Mouse (Mus musculus): ENCODE measurements around the gene Tlr9. TPM values are rescaled to one million over a fixed set of nuclear protein-coding genes. Genes with fewer than 3 reads are reported as not detected.

The Tlr9 gene
- total RNA-seq, 2 experiments from 2014 or later = 1.0 to 1.2 TPM

DNA sequence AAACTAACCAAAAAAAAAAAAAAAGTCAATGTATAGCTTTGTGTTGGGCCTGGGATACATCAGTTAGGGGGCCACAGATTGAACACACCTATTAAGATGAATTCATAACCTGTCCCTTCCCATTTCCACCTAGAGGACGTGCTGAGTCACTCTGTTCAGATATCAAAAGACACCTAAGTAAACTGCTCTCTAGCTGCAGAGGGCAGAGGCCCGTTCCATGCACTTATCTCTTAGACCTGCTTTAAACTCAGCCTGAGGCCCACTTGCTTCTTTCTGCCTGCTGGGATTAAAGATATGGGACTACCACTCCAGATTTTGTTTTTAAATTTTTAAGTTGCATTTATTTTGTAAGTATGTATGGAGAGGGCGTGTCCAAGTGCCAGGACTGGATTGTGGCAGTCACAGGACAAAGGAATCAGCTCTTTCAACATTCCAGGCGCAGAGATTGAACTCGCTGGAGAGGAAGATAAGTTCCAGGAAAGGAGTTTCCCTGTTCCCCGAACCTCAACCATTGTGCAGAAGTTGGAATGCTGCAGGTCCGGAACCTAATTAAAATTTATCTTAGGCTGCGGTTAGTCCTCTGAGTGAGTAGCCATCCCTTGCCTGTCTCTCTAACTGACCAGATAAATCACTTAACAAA lies 5.5 kb downstream of the Tlr9 start:
- no peak for DNase-seq (ENCODE audit: low spot score in 2 of 2)
- intact Hi-C loops (cut with DNase I) = no loop called here

DNA sequence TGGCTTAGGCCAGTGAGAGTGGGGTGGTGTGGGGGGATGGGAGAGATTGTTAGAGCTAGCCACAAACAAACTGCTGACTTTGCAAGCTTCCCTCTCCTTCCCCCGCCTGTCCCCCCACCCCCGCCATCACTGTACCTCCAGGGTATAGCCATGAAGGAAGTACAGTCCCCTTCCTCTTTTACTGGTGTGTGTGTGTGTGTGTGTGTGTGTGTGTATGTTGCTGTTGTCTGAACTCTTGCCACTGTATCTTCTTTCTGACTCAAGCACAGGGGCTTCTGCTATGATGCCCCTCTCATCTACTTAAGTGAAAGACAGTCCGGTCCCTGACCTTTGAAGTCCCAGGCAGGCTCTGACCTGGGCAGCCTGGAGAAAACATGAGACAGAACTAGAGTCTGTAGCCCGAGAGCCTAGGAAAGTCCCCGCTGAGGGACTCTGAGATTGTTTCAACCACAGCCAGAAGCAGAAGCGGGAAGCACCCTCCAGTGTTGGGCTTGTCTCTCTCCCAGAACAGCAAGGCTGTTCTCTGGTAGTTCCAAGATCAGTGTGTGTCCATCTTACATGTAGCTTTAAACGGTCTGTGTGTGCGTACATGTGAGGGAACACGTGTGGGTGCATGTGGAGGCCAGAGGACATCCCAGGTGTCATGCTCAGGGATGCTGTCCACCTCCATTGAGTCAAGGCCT lies 7.8 kb downstream of the Tlr9 start:
- intact Hi-C loops (cut with DNase I) = no loop called here
- no peak for DNase-seq (ENCODE audit: low spot score in 2 of 2)

DNA sequence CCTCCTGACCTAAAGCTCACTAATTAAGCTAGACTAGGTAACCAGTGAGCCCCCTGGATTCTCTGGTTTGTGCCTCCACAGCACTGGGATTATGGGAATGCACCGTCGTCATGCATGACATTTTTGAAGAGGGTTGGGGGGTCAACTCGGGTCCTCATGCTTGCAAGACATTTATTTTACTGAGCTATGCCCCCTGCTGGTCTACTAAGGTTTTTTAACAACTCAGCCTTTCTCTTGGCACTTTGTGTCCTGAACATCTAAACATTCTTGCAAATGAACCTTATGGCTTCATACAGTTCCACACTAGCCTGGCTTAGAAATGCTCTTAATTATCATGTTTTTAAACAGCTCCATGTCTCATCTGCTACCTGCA lies 8.3 kb downstream of the Tlr9 start:
- intact Hi-C loops (cut with DNase I) = no loop called here
- peak in 1 of 2 experiments; percentile 72 for DNase-seq (ENCODE audit: low spot score in 2 of 2)

DNA sequence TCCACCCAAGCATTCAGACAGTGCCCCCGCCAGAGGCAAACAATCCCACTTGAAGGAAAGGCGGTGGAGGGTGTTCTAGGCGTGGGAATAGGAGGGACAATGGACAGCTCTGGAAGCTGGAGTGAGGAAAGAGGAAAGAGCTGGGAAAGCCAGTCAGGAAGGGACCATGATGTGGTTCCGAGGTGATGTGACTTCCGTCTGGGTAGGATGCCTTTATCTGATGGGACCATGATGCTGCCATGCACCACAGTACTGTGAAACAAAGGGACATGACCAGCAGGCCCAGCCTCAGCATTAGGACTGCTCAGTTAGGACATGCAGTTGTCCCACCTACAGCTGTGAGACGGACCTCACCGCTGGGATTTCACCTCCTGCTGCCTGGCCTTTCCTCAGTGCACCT lies 8.8 kb downstream of the Tlr9 start:
- intact Hi-C loops (cut with DNase I) = no loop called here
- no peak for DNase-seq (ENCODE audit: low spot score in 2 of 2)

DNA sequence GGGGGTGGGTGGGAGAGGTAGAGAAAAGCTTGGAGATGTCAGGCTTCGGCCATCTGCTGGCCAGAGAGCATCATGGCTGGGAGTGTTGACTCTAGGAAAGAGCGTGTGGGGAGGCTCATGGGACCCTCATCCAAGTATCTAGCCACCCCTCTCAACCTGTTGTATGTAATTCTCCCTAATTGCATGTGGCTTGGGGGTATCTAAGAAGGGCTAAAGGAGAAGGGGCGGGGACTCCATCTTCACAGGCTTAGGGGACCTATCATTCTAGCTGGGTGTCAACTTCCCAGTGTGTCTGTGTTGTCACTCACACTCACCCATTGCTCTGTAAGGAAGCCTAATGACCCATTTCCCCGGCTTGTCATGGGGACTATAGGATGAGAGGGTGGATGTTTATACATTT lies 9.4 kb downstream of the Tlr9 start:
- no peak for DNase-seq (ENCODE audit: low spot score in 2 of 2)
- intact Hi-C loops (cut with DNase I) = no loop called here

DNA sequence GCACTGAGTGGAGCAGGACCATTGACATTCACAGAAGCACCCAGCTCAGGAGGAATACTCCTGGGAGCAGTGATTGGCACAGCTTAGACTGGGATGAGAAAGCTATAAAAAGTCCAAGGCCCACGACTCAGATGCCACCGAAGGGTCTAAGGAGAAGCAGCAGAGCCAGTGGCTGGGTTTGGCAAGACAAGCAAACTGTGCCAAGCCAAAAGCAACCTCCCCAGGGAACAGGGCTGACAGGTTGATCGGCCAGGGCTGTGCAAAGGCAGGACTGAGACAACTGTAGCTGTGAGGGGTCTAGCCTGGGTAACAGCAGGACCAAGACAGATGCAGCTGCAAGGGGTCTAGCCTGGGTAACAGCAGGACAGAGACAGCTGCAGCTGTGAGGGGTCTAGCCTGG lies 10.6 kb downstream of the Tlr9 start:
- intact Hi-C loops (cut with DNase I) = no loop called here

DNA sequence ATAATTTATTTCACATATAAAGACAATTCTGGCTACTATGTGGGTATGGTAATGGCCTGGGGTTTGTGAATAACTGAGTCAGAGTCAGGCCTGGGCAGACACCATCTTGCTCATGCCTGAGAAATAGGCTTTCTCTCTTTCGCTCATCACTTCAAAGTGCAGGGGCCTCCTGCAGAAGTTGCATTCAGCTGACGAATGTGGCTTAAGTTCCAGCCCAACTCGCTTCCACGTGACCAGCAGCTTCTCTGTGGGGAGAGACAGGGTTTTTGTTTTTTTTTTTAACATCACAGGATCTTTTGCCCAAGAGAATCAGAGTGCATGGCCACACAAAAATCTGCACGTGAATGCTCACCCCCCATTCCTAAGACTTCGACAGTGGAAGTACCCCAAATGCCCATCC lies 11.6 kb downstream of the Tlr9 start:
- intact Hi-C loops (cut with DNase I) = no loop called here
- no peak for DNase-seq (ENCODE audit: low spot score in 2 of 2)

More for the DNA sequence above, 10.6 kb downstream of the Tlr9 start:
- DNase-seq (ENCODE audit: low spot score in 2 of 2) = no peak

DNA sequence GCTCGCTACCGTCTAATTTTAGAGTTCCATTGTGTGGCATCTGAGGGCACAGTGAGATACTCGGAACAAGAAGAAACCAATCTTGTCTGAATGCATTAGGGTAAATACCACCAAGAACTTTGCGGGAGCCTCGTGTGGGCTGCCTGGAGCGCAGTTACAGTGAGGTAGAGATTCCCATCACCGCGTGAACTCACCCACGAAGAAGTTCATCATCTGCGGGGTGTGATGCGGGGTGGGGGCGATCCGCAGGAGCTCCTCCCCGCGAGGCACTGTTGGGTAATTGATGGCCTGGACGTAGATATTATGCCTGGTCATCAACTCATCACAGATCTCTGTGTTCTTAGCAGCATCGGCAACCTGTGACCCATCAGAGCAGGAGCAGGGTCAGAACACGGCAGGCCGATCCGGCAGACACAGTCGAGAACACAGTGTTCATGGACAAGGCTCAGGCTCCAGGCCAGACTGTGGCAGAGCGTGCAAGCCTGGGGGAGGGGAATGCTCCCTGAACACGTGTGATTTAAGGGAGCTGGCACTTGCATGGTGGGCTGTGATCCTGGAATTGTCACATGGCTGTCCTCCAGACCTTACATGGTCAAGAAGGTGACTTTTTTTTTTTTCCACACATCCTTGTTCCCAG lies 12.9 kb downstream of the Tlr9 start:
- DNase-seq (ENCODE audit: low spot score in 2 of 2) = peak in 1 of 2 experiments; percentile 49
- intact Hi-C loops (cut with DNase I) = no loop called here

DNA sequence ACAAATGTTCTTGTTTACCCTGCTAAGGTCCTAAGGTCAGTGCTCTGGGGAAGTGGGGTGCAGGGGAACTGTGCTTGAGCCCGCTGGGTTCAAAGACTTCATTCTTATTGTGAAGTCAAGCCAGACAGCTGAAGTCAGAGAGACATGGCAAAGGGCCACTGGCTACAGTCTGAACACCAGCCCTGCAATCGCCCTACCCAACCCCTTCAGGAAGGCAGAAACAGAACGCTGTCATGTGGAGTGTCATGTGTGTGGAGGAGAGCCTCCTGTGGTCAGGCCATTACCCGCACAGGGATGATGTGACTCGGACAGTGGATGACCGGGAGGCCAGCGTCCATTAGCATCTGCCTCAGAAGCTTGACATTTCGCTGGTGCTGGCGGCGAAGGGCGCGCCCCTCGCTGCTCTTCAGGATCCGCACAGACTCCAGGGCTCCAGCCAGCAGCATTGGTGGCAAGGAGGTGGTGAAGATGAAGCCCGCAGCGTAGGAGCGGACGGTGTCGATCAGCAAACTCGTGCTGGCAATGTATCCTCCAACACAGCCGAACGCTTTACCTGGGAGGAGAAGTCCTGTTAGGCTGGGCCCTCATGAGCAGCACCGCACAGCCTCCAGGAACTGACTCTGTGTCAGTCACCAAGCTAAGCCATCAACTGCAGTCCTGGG lies 13.9 kb downstream of the Tlr9 start:
- intact Hi-C loops (cut with DNase I) = no loop called here
- no peak for DNase-seq (ENCODE audit: low spot score in 2 of 2)

DNA sequence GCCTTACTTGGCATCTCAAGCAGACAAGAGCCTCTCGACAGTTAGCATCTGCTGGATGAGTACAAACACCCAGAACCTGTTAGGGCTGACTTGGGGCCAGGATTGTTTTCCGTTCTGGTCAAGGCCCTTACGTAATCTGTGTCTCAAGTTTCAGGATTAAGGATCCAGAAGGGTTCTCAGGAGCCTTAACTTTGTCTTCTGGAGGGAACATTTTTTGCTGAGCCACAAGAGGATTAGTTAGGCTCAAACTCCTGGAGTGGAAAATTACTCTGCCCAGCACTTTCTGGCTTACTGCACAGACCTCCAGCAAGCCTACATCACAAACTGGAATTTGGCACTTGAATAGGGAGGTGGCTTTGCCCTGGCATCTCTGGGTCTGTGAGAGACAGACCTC lies 14.4 kb downstream of the Tlr9 start:
- no peak for DNase-seq (ENCODE audit: low spot score in 2 of 2)
- intact Hi-C loops (cut with DNase I) = no loop called here

DNA sequence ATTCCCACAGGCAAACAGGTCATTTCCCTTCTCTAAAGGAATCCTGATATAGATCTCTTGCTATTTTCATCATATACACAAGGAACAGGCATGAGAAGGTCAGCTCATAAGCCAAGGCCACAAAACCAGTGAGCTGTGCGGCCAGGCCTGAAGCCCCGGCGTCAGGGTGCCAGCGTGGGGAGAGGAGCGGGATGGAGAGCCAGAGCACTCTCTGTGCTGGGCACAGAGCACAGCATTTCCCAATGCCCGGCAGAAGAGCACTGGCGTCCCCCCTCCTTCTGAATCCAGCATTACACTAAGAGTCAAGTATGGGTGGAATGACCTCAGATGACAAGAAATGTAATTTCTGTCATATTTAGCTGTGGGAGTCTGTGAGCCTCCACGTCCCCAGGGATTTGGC lies 15.0 kb downstream of the Tlr9 start:
- no peak for DNase-seq (ENCODE audit: low spot score in 2 of 2)

DNA sequence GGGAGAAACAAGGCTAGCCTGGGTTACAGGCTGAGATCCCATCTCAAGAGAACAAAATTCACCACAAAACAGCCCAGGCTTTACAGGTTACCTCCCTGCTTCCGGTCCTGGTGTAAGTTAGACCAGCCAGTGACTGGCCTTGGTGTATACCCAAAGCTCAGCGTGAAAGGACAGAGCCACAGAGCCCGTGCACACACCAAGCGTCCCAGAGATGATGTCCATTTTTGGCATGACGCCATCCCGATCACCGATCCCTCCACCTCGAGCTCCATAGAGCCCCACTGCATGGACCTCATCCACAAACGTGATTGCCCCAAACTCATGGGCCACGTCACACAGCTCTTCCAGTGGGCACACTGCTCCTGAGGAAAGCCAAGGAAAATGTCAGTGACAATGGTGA lies 15.5 kb downstream of the Tlr9 start:
- intact Hi-C loops (cut with DNase I) = no loop called here
- no peak for DNase-seq (ENCODE audit: low spot score in 2 of 2)

More for the DNA sequence above, 15.0 kb downstream of the Tlr9 start:
- intact Hi-C loops (cut with DNase I) = no loop called here

DNA sequence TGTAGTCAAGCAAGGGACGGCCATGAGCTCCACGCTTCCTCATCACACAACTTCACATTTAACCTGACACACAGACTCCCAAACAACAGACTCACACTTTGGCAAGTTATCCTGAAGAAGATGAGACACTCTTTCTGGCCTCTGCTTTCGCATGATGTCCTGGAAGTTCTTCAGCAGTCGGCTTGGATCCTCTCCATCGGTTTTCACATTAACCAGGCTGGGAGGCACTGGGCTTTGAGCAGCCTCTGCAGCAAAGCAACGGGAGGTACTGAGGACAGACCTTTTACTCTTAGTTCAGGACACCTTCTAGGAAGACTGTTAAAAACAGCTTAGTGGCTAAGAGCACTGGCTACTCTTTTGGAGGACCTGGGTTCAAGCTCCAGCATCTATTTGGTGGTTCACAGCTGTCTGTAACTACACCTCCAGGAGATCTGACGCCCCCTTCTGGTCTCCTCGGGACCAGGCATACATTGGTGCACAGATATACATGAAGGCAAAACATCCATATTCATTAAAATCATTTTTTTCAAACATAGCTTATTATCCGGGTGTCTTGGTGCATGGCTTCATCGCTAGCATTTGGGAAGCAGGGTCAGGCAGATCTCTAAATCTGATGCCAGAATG lies 19.3 kb downstream of the Tlr9 start:
- intact Hi-C loops (cut with DNase I) = no loop called here
- DNase-seq (ENCODE audit: low spot score in 2 of 2) = no peak

DNA sequence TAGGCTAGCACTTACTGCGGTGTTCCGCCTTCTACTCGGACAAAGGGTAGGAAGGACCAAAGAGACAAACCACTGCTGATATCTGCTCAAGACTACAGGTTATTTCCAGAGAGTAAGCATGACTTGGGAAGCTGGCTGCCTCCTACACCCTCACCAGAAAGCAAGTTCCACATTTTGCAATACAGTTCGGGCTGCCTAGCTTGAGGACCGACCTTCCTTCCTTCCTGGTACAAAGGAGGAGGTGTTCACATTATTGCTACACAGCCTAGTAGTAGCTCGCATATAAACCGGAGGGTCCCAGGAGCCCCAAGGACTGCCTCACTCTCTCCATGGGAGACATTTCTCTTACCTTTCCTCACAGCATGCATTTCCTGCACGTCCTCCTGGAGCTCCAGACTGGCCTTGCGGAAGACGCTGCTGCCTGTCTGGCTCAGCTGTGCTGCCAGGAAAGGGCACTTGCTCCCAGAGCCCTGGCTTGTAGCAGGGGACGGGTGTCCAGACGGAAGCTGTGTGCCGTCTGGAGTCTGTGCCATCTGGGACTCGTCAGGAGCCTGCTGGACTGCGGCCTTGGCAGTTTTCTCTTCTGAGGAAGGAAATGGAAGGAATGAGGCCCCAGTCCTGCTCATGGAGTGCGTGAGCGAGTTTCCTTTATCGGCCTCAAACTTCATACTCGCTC lies 20.6 kb downstream of the Tlr9 start:
- no peak for DNase-seq (ENCODE audit: low spot score in 2 of 2)
- intact Hi-C loops (cut with DNase I) = no loop called here

DNA sequence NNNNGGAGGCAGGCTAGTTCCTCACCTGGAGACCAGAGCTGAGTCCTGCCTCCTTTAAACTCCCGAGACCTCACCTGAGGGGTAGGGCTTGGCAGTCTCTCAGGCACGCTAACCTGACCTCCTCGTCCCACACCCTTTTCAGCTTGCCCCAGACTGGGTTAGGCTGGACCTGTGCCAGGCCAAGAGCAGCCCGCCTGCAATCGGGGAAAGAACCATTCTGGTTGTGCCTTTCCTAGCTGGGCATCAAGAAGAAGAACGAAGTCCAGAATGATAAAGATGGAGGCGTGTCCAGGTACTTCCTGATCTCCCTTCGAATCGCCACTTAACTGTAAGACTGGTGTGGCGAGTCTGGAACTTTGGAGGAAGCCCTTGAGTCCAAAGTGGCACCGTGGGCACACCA lies 27.2 kb downstream of the Tlr9 start:
- intact Hi-C loops (cut with DNase I) = no loop called here
- no peak for DNase-seq (ENCODE audit: low spot score in 2 of 2)

DNA sequence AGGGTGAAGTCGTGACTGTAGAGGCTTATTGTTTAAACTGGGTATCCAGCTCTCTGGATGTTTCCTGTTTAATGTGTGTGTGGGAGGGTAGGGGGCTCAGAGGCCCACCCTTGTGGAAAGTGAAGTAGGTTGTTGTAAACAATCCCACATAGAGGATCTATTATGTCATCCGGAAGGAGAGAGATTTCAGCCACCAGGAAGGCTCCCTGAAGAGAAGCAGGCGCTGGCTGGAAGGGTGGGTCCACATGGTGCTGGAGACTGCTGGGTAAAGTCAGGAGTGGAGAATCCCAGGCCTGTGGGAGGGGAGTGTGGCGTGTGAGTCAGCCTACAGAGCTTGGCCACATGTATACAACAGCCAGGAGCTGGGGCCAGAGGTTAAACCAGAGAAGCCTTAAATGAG lies 27.8 kb downstream of the Tlr9 start:
- intact Hi-C loops (cut with DNase I) = no loop called here
- DNase-seq (ENCODE audit: low spot score in 2 of 2) = no peak

DNA sequence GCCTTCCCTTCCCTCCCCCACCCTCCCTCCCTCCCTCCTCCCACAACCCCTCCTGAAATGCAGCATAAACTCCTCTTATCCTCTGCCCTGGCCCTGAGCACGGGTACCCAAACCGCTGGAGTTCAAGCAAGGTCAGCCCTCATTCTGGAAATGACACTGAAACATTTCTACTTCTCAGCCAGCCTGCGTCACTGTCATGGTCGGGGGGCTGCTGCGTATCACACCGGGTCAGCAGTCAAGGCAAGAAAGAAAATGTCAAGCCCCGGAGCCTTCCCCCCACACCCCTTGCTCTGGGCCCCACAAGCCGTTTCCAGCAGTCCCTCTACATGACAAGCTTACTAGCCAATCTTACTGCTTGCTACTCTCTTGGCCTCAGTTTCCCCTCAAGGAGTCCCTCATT lies 28.7 kb downstream of the Tlr9 start:
- intact Hi-C loops (cut with DNase I) = no loop called here
- no peak for DNase-seq (ENCODE audit: low spot score in 2 of 2)

DNA sequence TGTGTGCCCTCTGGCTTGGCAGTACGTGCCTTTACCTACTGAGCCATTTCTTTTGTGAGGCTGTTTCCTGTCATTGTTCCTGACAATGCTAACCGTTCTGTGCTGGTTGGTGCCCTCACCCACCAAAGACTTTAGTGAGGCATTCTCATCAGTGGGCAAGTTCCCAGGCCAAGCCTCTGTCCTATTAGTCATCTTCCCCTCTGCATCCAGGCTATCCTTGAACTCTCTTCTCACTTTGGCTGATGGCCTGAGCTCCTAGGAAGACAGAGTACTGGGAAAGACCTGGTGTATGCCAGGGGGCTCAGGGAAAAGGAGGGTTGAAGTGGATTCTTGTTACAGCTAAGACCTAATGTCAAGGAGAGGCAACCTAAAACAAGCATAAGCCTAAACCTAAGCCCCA lies 31.6 kb downstream of the Tlr9 start:
- intact Hi-C loops (cut with DNase I) = no loop called here
- DNase-seq (ENCODE audit: low spot score in 2 of 2) = no peak

DNA sequence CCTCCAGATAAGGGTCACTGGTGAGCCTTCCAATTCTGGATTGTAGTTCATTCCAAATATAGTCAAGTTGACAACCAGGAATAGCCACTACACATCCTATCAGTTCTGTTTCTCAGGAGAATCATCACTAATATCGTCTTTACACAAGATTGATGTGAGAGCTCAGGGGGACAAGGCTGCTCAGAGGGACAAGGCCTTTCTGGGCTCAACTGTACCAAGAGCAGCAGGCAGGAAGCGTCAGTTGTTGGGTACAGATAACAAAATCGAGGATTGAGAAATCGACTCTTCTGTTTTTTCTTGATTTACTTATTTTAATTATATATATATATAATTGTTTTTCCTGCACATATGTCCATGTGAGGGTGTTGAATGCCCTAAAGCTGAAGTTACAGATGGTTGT lies 36.0 kb downstream of the Tlr9 start:
- intact Hi-C loops (cut with DNase I) = no loop called here
- no peak for DNase-seq (ENCODE audit: low spot score in 2 of 2)

DNA sequence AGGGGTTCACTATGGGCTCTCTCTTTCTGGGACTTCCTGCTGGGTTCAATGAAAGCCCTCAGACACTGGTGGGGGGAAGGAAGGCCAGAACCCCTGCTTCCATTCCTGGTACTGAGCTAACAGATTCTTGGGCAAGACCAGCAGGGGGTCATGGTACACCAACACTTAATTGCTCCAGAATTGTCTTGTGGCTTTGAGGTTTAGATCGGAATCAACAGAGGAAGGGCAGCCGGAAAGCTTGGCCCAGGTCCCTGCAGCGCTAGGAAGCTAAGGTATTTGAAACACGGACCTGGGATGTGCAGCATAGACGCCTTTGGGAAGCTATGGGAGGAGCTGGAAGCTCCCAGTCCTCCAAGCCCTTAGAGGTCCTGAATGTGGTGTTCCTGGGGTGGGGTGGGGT lies 36.6 kb downstream of the Tlr9 start:
- no peak for DNase-seq (ENCODE audit: low spot score in 2 of 2)
- intact Hi-C loops (cut with DNase I) = no loop called here

All from left cerebral cortex, postnatal 14 days (tissue).